Mouse (Mus musculus): ENCODE measurements at regions not wholly inside any gene's neighbourhood (a gene's known extent, or its start where the extent isn't known, plus 50 kb on each side); places are given as distances from the start of the nearest gene placed in this dataset.

- TF ChIP-seq CTCF (IDR thresholded peaks at IDR 0.05; ENCODE audit: borderline replicate concordance, insufficient read depth, low read depth, low read length) (no peak), POLR2A (IDR thresholded peaks at IDR 0.05; ENCODE audit: borderline replicate concordance, insufficient read depth, low read length) (no peak)
Observed at GRCm38 (mm10) chr3:52196936-52197246, 71.2 kb upstream of the Foxo1 start.

Measured in cerebellum, adult 2 months (tissue).